ENCODE assay signal across 18 mouse cellular contexts in genomic region chr11:58215814-58216213, GRCm38 (mm10). TPM values are rescaled to one million over a fixed set of nuclear protein-coding genes. Genes with fewer than 3 reads are reported as not detected.
DNase-seq lines count a peak whose midpoint lies in the region; ATAC-seq and TF ChIP-seq lines count a peak whose summit lies in the region.
"Had no signal": no experiment of that assay in that cellular context is flagged by ENCODE, and none has a peak within 500 bp of the region (broad histone marks: within the 10 kb centered on the region; RNA-seq: fewer than 3 reads in every experiment).

No protein-coding gene starts in this region.

- ATAC-seq in heart, postnatal 0 days (ENCODE audit: insufficient read depth, low read depth): no peak
- no peak for ATAC-seq in neural tube, embryonic 15.5 days (ENCODE audit: low FRiP score)
- no peak for ATAC-seq in intestine, embryonic 16.5 days
- ATAC-seq in hindbrain, embryonic 12.5 days (ENCODE audit: low FRiP score): no peak
- ATAC-seq in hindbrain, embryonic 14.5 days (ENCODE audit: low FRiP score): no peak
- ATAC-seq: forebrain, embryonic 13.5 days had no signal

- H3K27me3 ChIP-seq in heart, postnatal 0 days (ENCODE audit: control insufficient read depth, insufficient read depth, low read length): no peaks in the 10 kb centered on the region
- no peaks in the 10 kb centered on the region for H3K27me3 ChIP-seq in neural tube, embryonic 15.5 days (replicated peaks)
- no peaks in the 10 kb centered on the region for H3K27me3 ChIP-seq in intestine, embryonic 16.5 days (replicated peaks; ENCODE audit: control insufficient read depth, insufficient read depth, low read length)
- no peaks in the 10 kb centered on the region for H3K27me3 ChIP-seq in small intestine, adult 2 months (ENCODE audit: control insufficient read depth, insufficient read depth, low read length)
- H3K27me3 ChIP-seq in hindbrain, embryonic 12.5 days: no peaks in the 10 kb centered on the region
- H3K27me3 ChIP-seq in hindbrain, embryonic 14.5 days (ENCODE audit: control insufficient read depth, insufficient read depth, low read length): no peaks in the 10 kb centered on the region
- H3K27me3 ChIP-seq: forebrain, embryonic 13.5 days had no signal

- no peak overlapping the region for H3K27ac ChIP-seq in heart, postnatal 0 days (ENCODE audit: low read depth)
- H3K27ac ChIP-seq in neural tube, embryonic 15.5 days (replicated peaks): no peak overlapping the region
- no peak overlapping the region for H3K27ac ChIP-seq in intestine, embryonic 16.5 days (ENCODE audit: low read length)
- no peak overlapping the region for H3K27ac ChIP-seq in small intestine, adult 2 months (ENCODE audit: insufficient read depth, low read depth, low read length)
- no peak overlapping the region for H3K27ac ChIP-seq in hindbrain, embryonic 12.5 days
- no peak overlapping the region for H3K27ac ChIP-seq in hindbrain, embryonic 14.5 days
- H3K27ac ChIP-seq: forebrain, embryonic 13.5 days had no signal

- no peak for TF ChIP-seq CTCF in heart, postnatal 0 days (IDR thresholded peaks at IDR 0.05; ENCODE audit: low read depth)
- no peak for TF ChIP-seq CTCF in small intestine, adult 2 months (IDR thresholded peaks at IDR 0.05; ENCODE audit: extremely low read depth, insufficient read length, insufficient replicate concordance, low read depth, low read length)

- 71% methylated on average over 5 of the region's 5 CpGs for WGBS in heart, postnatal 0 days
- 87% methylated on average over 5 of the region's 5 CpGs for WGBS in neural tube, embryonic 15.5 days
- 67% methylated on average over 5 of the region's 5 CpGs for WGBS in intestine, embryonic 16.5 days
- 49% methylated on average over 5 of the region's 5 CpGs for WGBS in small intestine, adult 2 months
- WGBS in hindbrain, embryonic 12.5 days: 87% methylated on average over 5 of the region's 5 CpGs
- WGBS in hindbrain, embryonic 14.5 days: 83% methylated on average over 5 of the region's 5 CpGs

- H3K36me3 ChIP-seq in heart, postnatal 0 days (replicated peaks; ENCODE audit: control insufficient read depth, insufficient read depth, low read length): no peaks in the 10 kb centered on the region; the same call in 1 of the 2 replicates
- no peaks in the 10 kb centered on the region for H3K36me3 ChIP-seq in neural tube, embryonic 15.5 days
- H3K36me3 ChIP-seq in intestine, embryonic 16.5 days (ENCODE audit: control insufficient read depth, insufficient read depth, low read length): no peaks in the 10 kb centered on the region
- peaks cover 21% of the 10 kb centered on the region for H3K36me3 ChIP-seq in small intestine, adult 2 months (ENCODE audit: control insufficient read depth, insufficient read depth, low read length)
- no peaks in the 10 kb centered on the region for H3K36me3 ChIP-seq in hindbrain, embryonic 12.5 days
- H3K36me3 ChIP-seq in hindbrain, embryonic 14.5 days (replicated peaks; ENCODE audit: control insufficient read depth, insufficient read depth): no peaks in the 10 kb centered on the region

- intact Hi-C loops in heart, postnatal 36 days (cut with DNase I): loop anchor here (2.0 kb wide), 1 partner anchor 15 kb away; no protein-coding TSS in a partner anchor

- no peaks in the 10 kb centered on the region for H3K9me3 ChIP-seq in heart, postnatal 0 days (replicated peaks; ENCODE audit: control insufficient read depth, low read length)
- H3K9me3 ChIP-seq in neural tube, embryonic 15.5 days (replicated peaks): no peaks in the 10 kb centered on the region
- no peaks in the 10 kb centered on the region for H3K9me3 ChIP-seq in intestine, embryonic 16.5 days (ENCODE audit: control insufficient read depth, low read length)
- H3K9me3 ChIP-seq in hindbrain, embryonic 12.5 days (replicated peaks): no peaks in the 10 kb centered on the region
- H3K9me3 ChIP-seq in hindbrain, embryonic 14.5 days (ENCODE audit: control insufficient read depth, low read length): no peaks in the 10 kb centered on the region
- H3K9me3 ChIP-seq: forebrain, embryonic 13.5 days had no signal

- no peak overlapping the region for H3K9ac ChIP-seq in heart, postnatal 0 days (replicated peaks; ENCODE audit: low read depth, low read length)
- no peak overlapping the region for H3K9ac ChIP-seq in neural tube, embryonic 15.5 days (replicated peaks)
- H3K9ac ChIP-seq in intestine, embryonic 16.5 days (ENCODE audit: low read depth, low read length): no peak overlapping the region
- no peak overlapping the region for H3K9ac ChIP-seq in hindbrain, embryonic 12.5 days
- H3K9ac ChIP-seq in hindbrain, embryonic 14.5 days: no peak overlapping the region
- H3K9ac ChIP-seq: forebrain, embryonic 13.5 days had no signal

- TF ChIP-seq POLR2A in small intestine, adult 2 months (IDR thresholded peaks at IDR 0.05; ENCODE audit: low read depth, low read length): no peak

- peak overlapping the region; percentile 60 for H3K4me2 ChIP-seq in heart, postnatal 0 days (ENCODE audit: low read depth, low read length)
- H3K4me2 ChIP-seq in neural tube, embryonic 15.5 days: 0 out of 2 replicates have a peak overlapping the region, but pooled peaks have one; percentile 48
- H3K4me2 ChIP-seq in intestine, embryonic 16.5 days (ENCODE audit: low read depth, low read length): peak overlapping the region; percentile 19
- no peak overlapping the region for H3K4me2 ChIP-seq in hindbrain, embryonic 12.5 days (replicated peaks)
- H3K4me2 ChIP-seq in hindbrain, embryonic 14.5 days (replicated peaks): no peak overlapping the region
- H3K4me2 ChIP-seq: forebrain, embryonic 13.5 days had no signal

- DNase-seq in heart, postnatal 0 days (ENCODE audit: low spot score): no peak
- no peak for DNase-seq in heart, postnatal 36 days
- DNase-seq in neural tube, embryonic 10.5 days (ENCODE audit: extremely low spot score, low spot score): no peak
- no peak for DNase-seq in hindbrain, embryonic 14.5 days (ENCODE audit: low spot score)
- DNase-seq: cerebellum, adult 2 months; kidney, adult 18-20 months; right cerebral cortex, postnatal 25 days; thymus, postnatal 36 days had no signal

- no peak for TF ChIP-seq EP300 in heart, postnatal 0 days (IDR thresholded peaks at IDR 0.05; ENCODE audit: low read depth)

- H3K4me1 ChIP-seq in heart, postnatal 0 days (ENCODE audit: control insufficient read depth, insufficient read depth): peaks cover 18% of the 10 kb centered on the region
- H3K4me1 ChIP-seq in neural tube, embryonic 15.5 days: peaks cover 7% of the 10 kb centered on the region
- H3K4me1 ChIP-seq in intestine, embryonic 16.5 days (ENCODE audit: control insufficient read depth, insufficient read depth, low read length): peaks cover 6% of the 10 kb centered on the region
- peaks cover 19% of the 10 kb centered on the region for H3K4me1 ChIP-seq in small intestine, adult 2 months (ENCODE audit: control insufficient read depth, insufficient read depth, insufficient read length, low read length)
- H3K4me1 ChIP-seq in hindbrain, embryonic 12.5 days: peaks cover 7% of the 10 kb centered on the region; the same call in 1 of the 2 replicates
- H3K4me1 ChIP-seq in hindbrain, embryonic 14.5 days (replicated peaks; ENCODE audit: control insufficient read depth, insufficient read depth, low read length): no peaks in the 10 kb centered on the region

- H3K4me3 ChIP-seq in heart, postnatal 0 days (ENCODE audit: low read depth, low read length): peak overlapping the region; percentile 58
- H3K4me3 ChIP-seq in neural tube, embryonic 15.5 days (replicated peaks): no peak overlapping the region
- no peak overlapping the region for H3K4me3 ChIP-seq in intestine, embryonic 16.5 days (ENCODE audit: low read length)
- peak overlapping the region; percentile 64 for H3K4me3 ChIP-seq in small intestine, adult 2 months (ENCODE audit: low read depth, low read length)
- H3K4me3 ChIP-seq in hindbrain, embryonic 12.5 days: no peak overlapping the region
- no peak overlapping the region for H3K4me3 ChIP-seq in hindbrain, embryonic 14.5 days (replicated peaks; ENCODE audit: low read length)
- H3K4me3 ChIP-seq: forebrain, embryonic 13.5 days; myocyte had no signal

RNA-seq across cellular contexts. Expression of gene Irgm2, which starts 16.4 kb away (rescaled TPM):
- total RNA-seq in heart, postnatal 0 days (2014; rRNA removed; ENCODE audit: low replicate concordance): 7.7 and 8.7 TPM in 2 replicates
- polyA plus RNA-seq in heart, postnatal 0 days (2015; fragmentation: Nextera tagmentation; extraction: Ambion mirVana): 4.6 and 5.2 TPM in 2 replicates
- 10 to 100 TPM; 10.9 to 13.7 TPM for total RNA-seq in heart, postnatal 36 days (2021)
- polyA plus RNA-seq in neural tube, embryonic 15.5 days (2015; fragmentation: Nextera tagmentation; extraction: Ambion mirVana): 1.3 and 3.4 TPM in 2 replicates
- 3.6 and 4.3 TPM in 2 replicates for polyA plus RNA-seq in intestine, embryonic 16.5 days (2015; fragmentation: Nextera tagmentation; extraction: Ambion mirVana)
- polyA plus RNA-seq in small intestine, adult 2 months (2012; rRNA removed): 7.1 and 22.7 TPM in 2 replicates
- polyA plus RNA-seq in hindbrain, embryonic 12.5 days (2016; fragmentation: Nextera tagmentation; extraction: Ambion mirVana): 0.87 and 0.96 TPM in 2 replicates
- 0.94 and 1.4 TPM in 2 replicates for polyA plus RNA-seq in hindbrain, embryonic 14.5 days (2014; fragmentation: Nextera tagmentation; extraction: Ambion mirVana)

RNA-seq across cellular contexts. Expression of gene Igtp, which starts 16.5 kb away (rescaled TPM):
- total RNA-seq in heart, postnatal 0 days (2014; rRNA removed; ENCODE audit: low replicate concordance): 7.8 and 9.8 TPM in 2 replicates
- 7.0 and 8.0 TPM in 2 replicates for polyA plus RNA-seq in heart, postnatal 0 days (2015; fragmentation: Nextera tagmentation; extraction: Ambion mirVana)
- 1 to 10 TPM; 8.7 to 9.2 TPM for total RNA-seq in heart, postnatal 36 days (2021)
- polyA plus RNA-seq in neural tube, embryonic 15.5 days (2015; fragmentation: Nextera tagmentation; extraction: Ambion mirVana): 2.4 and 8.2 TPM in 2 replicates
- polyA plus RNA-seq in intestine, embryonic 16.5 days (2015; fragmentation: Nextera tagmentation; extraction: Ambion mirVana): 4.5 and 4.6 TPM in 2 replicates
- 10.8 and 27.7 TPM in 2 replicates for polyA plus RNA-seq in small intestine, adult 2 months (2012; rRNA removed)
- 1.9 and 2.0 TPM in 2 replicates for polyA plus RNA-seq in hindbrain, embryonic 12.5 days (2016; fragmentation: Nextera tagmentation; extraction: Ambion mirVana)
- 1.5 and 2.4 TPM in 2 replicates for polyA plus RNA-seq in hindbrain, embryonic 14.5 days (2014; fragmentation: Nextera tagmentation; extraction: Ambion mirVana)

RNA-seq across cellular contexts. Expression of gene Mrpl22, which starts 44.4 kb away (rescaled TPM):
- total RNA-seq in heart, postnatal 0 days (2014; rRNA removed; ENCODE audit: low replicate concordance): 50.6 and 58.4 TPM in 2 replicates
- 124 and 126 TPM in 2 replicates for polyA plus RNA-seq in heart, postnatal 0 days (2015; fragmentation: Nextera tagmentation; extraction: Ambion mirVana)
- total RNA-seq in heart, postnatal 36 days (2021): 10 to 100 TPM; 50.3 to 53.8 TPM
- 99.2 and 107 TPM in 2 replicates for polyA plus RNA-seq in neural tube, embryonic 15.5 days (2015; fragmentation: Nextera tagmentation; extraction: Ambion mirVana)
- 114 and 125 TPM in 2 replicates for polyA plus RNA-seq in intestine, embryonic 16.5 days (2015; fragmentation: Nextera tagmentation; extraction: Ambion mirVana)
- 8.3 and 13.9 TPM in 2 replicates for polyA plus RNA-seq in small intestine, adult 2 months (2012; rRNA removed)
- polyA plus RNA-seq in hindbrain, embryonic 12.5 days (2016; fragmentation: Nextera tagmentation; extraction: Ambion mirVana): 98.3 and 102 TPM in 2 replicates
- 86.9 and 98.4 TPM in 2 replicates for polyA plus RNA-seq in hindbrain, embryonic 14.5 days (2014; fragmentation: Nextera tagmentation; extraction: Ambion mirVana)

RNA-seq across cellular contexts. Expression of gene Gemin5, which starts 47.5 kb away (rescaled TPM):
- 15.7 and 16.4 TPM in 2 replicates for total RNA-seq in heart, postnatal 0 days (2014; rRNA removed; ENCODE audit: low replicate concordance)
- 5.7 and 6.1 TPM in 2 replicates for polyA plus RNA-seq in heart, postnatal 0 days (2015; fragmentation: Nextera tagmentation; extraction: Ambion mirVana)
- total RNA-seq in heart, postnatal 36 days (2021): 1 to 10 TPM; 8.3 to 9.9 TPM
- polyA plus RNA-seq in neural tube, embryonic 15.5 days (2015; fragmentation: Nextera tagmentation; extraction: Ambion mirVana): 12.2 and 18.5 TPM in 2 replicates
- 11.7 and 11.8 TPM in 2 replicates for polyA plus RNA-seq in intestine, embryonic 16.5 days (2015; fragmentation: Nextera tagmentation; extraction: Ambion mirVana)
- 2.5 and 3.5 TPM in 2 replicates for polyA plus RNA-seq in small intestine, adult 2 months (2012; rRNA removed)
- 22.5 and 24.2 TPM in 2 replicates for polyA plus RNA-seq in hindbrain, embryonic 12.5 days (2016; fragmentation: Nextera tagmentation; extraction: Ambion mirVana)
- polyA plus RNA-seq in hindbrain, embryonic 14.5 days (2014; fragmentation: Nextera tagmentation; extraction: Ambion mirVana): 12.5 and 15.5 TPM in 2 replicates

RNA-seq across cellular contexts. Expression of gene 4930438A08Rik, which starts 58.8 kb away (rescaled TPM):
- not detected in 2 replicates for total RNA-seq in heart, postnatal 0 days (2014; rRNA removed; ENCODE audit: low replicate concordance)
- polyA plus RNA-seq in heart, postnatal 0 days (2015; fragmentation: Nextera tagmentation; extraction: Ambion mirVana): not detected in 2 replicates
- total RNA-seq in heart, postnatal 36 days (2021): not detected
- not detected in 2 replicates for polyA plus RNA-seq in neural tube, embryonic 15.5 days (2015; fragmentation: Nextera tagmentation; extraction: Ambion mirVana)
- not detected in 2 replicates for polyA plus RNA-seq in intestine, embryonic 16.5 days (2015; fragmentation: Nextera tagmentation; extraction: Ambion mirVana)
- 0.28 and 0.71 TPM in 2 replicates for polyA plus RNA-seq in small intestine, adult 2 months (2012; rRNA removed)
- 0.17 TPM in 1 of 2 replicates, not detected in the other for polyA plus RNA-seq in hindbrain, embryonic 12.5 days (2016; fragmentation: Nextera tagmentation; extraction: Ambion mirVana)
- polyA plus RNA-seq in hindbrain, embryonic 14.5 days (2014; fragmentation: Nextera tagmentation; extraction: Ambion mirVana): not detected in 2 replicates
- total RNA-seq: gastrocnemius, adult 18-20 months; left cerebral cortex, adult 18-20 months had no signal
- polyA plus RNA-seq: cerebellum, adult 2 months; cortical plate, adult 2 months; forebrain, embryonic 13.5 days; stomach, embryonic 14.5 days had no signal

Comparison
In these comparisons a context has a peak if more than half of its experiments do, and no peak if none do; other contexts are left out.
1. H3K4me2 ChIP-seq: peak in heart, postnatal 0 days (single experiment), neural tube, embryonic 15.5 days (single experiment) and intestine, embryonic 16.5 days (single experiment); none in hindbrain, embryonic 12.5 days (single experiment) and hindbrain, embryonic 14.5 days (single experiment).
2. H3K4me3 ChIP-seq: peak in heart, postnatal 0 days (single experiment) and small intestine, adult 2 months (single experiment); none in neural tube, embryonic 15.5 days (single experiment), intestine, embryonic 16.5 days (single experiment), hindbrain, embryonic 12.5 days (single experiment) and hindbrain, embryonic 14.5 days (single experiment).